Mouse (Mus musculus): ENCODE measurements around the gene Cisd3. TPM values are rescaled to one million over a fixed set of nuclear protein-coding genes. Genes with fewer than 3 reads are reported as not detected.
A peak's percentile ranks its signal among the peaks of the same experiment; 100 is the strongest.
"Not testable (repeated sequence)": the region's sequence is repeated elsewhere in the genome, so short reads cannot be mapped to it uniquely, and the experiment has no call there.

The Cisd3 gene
- 100 to 1,000 TPM; 133 to 158 (median 141) TPM for total RNA-seq (2022)

GRCm38 (mm10) chr11:97685613-97686321 is at the start of gene Cisd3:
Gene Cisd3 (plus strand): TSS chr11:97685826.
- peak; percentile 95 for DNase-seq (ENCODE audit: low spot score)

- DNase-seq (ENCODE audit: low spot score), result no peak
These were observed 44.0 kb upstream of the Cisd3 start for GRCm38 (mm10) chr11:97641668-97642067.

GRCm38 (mm10) chr11:97642746-97643145 is 42.9 kb upstream of the Cisd3 start:
- DNase-seq (ENCODE audit: low spot score), result no peak

- no peak for DNase-seq (ENCODE audit: low spot score)
These were observed 42.1 kb upstream of the Cisd3 start for GRCm38 (mm10) chr11:97643380-97644055.

- DNase-seq (ENCODE audit: low spot score), result peak; percentile 69
These were observed 40.8 kb upstream of the Cisd3 start for GRCm38 (mm10) chr11:97644834-97645233.

- not testable (repeated sequence) for DNase-seq (ENCODE audit: low spot score)
These were observed 37.1 kb upstream of the Cisd3 start for GRCm38 (mm10) chr11:97648541-97648940.

- DNase-seq (ENCODE audit: low spot score), result no peak
These were observed 35.3 kb upstream of the Cisd3 start for GRCm38 (mm10) chr11:97650341-97650740.

- DNase-seq (ENCODE audit: low spot score), result not testable (repeated sequence)
These were observed 32.2 kb upstream of the Cisd3 start for GRCm38 (mm10) chr11:97653376-97653775.

- no peak for DNase-seq (ENCODE audit: low spot score)
These were observed 31.4 kb upstream of the Cisd3 start for GRCm38 (mm10) chr11:97654210-97654609.

GRCm38 (mm10) chr11:97656269-97656971 is 29.2 kb upstream of the Cisd3 start:
- no peak for DNase-seq (ENCODE audit: low spot score)

- no peak for DNase-seq (ENCODE audit: low spot score)
These were observed 28.3 kb upstream of the Cisd3 start for GRCm38 (mm10) chr11:97657184-97657945.

- DNase-seq (ENCODE audit: low spot score), result not testable (repeated sequence)
These were observed 27.7 kb upstream of the Cisd3 start for GRCm38 (mm10) chr11:97657967-97658366.

- DNase-seq (ENCODE audit: low spot score), result no peak
These were observed 26.8 kb upstream of the Cisd3 start for GRCm38 (mm10) chr11:97658751-97659266.

- no peak for DNase-seq (ENCODE audit: low spot score)
These were observed 26.2 kb upstream of the Cisd3 start for GRCm38 (mm10) chr11:97659267-97659989.

- DNase-seq (ENCODE audit: low spot score), result peak; percentile 76
These were observed 25.5 kb upstream of the Cisd3 start for GRCm38 (mm10) chr11:97659990-97660714.

- DNase-seq (ENCODE audit: low spot score), result no peak
These were observed 24.6 kb upstream of the Cisd3 start for GRCm38 (mm10) chr11:97660734-97661647.

GRCm38 (mm10) chr11:97661648-97662133 is 23.9 kb upstream of the Cisd3 start:
- peak; percentile 75 for DNase-seq (ENCODE audit: low spot score)

GRCm38 (mm10) chr11:97662207-97662892 is 23.3 kb upstream of the Cisd3 start:
- DNase-seq (ENCODE audit: low spot score), result peak; percentile 34

Data from heart, adult 8-10 months (tissue).